Mouse (Mus musculus): Measurements from ENCODE around the gene Col15a1. TPM values are rescaled to one million over a fixed set of nuclear protein-coding genes. Genes with fewer than 3 reads are reported as not detected.

Col15a1 gene
- total and polyA plus RNA-seq, 2 experiments from 2014 or later, result 3.8 to 8.2 TPM

GRCm38 (mm10) chr4:47205846-47206245 lies 2.1 kb upstream of the Col15a1 start:
- Histone ChIP-seq H3K27me3 (ENCODE audit: insufficient read depth, low read length) (peaks cover 8% of the 10 kb centered on the region; the same call in 1 of the 2 replicates), H3K36me3 (ENCODE audit: insufficient read depth, low read length) (no peaks in the 10 kb centered on the region), H3K27ac (ENCODE audit: low read depth, low read length) (no peak overlapping the region), H3K4me1 (ENCODE audit: insufficient read depth, low read length) (no peaks in the 10 kb centered on the region), H3K4me3 (ENCODE audit: low read depth, low read length) (no peak overlapping the region), H3K9me3 (ENCODE audit: low read length) (no peaks in the 10 kb centered on the region), H3K4me2 (ENCODE audit: low read depth, low read length, poor library complexity, severe bottlenecking) (no peak overlapping the region), H3K9ac (replicated peaks; ENCODE audit: low read length, poor library complexity, severe bottlenecking) (no peak overlapping the region)
- ATAC-seq (ENCODE audit: low FRiP score) (no peak), DNase-seq (ENCODE audit: low spot score) (no peak)
- 75% methylated on average over 6 of the region's 6 CpGs for WGBS
- no peak for TF ChIP-seq CTCF (IDR thresholded peaks at IDR 0.05)

GRCm38 (mm10) chr4:47208421-47208991 lies 545 bp downstream of the Col15a1 start:
- Histone ChIP-seq H3K4me3 (ENCODE audit: low read depth, low read length) (peak overlapping the region; percentile 61), H3K36me3 (ENCODE audit: insufficient read depth, low read length) (no peaks in the 10 kb centered on the region), H3K4me2 (ENCODE audit: low read depth, low read length, poor library complexity, severe bottlenecking) (peak overlapping the region; percentile 77), H3K27me3 (ENCODE audit: insufficient read depth, low read length) (peaks cover 8% of the 10 kb centered on the region; the same call in 1 of the 2 replicates), H3K27ac (ENCODE audit: low read depth, low read length) (no peak overlapping the region), H3K4me1 (ENCODE audit: insufficient read depth, low read length) (no peaks in the 10 kb centered on the region), H3K9me3 (ENCODE audit: low read length) (no peaks in the 10 kb centered on the region), H3K9ac (replicated peaks; ENCODE audit: low read length, poor library complexity, severe bottlenecking) (peak overlapping the region; percentile 61)
- peak; percentile 9 for DNase-seq (ENCODE audit: low spot score)
- peak; percentile 60 for ATAC-seq (ENCODE audit: low FRiP score)
- WGBS, result 2% methylated on average over 39 of the region's 40 CpGs
- peak; percentile 44 for TF ChIP-seq CTCF (IDR thresholded peaks at IDR 0.05)

GRCm38 (mm10) chr4:47209466-47209865 lies 1.5 kb downstream of the Col15a1 start:
- no peak for TF ChIP-seq CTCF (IDR thresholded peaks at IDR 0.05)
- WGBS, result 81% methylated on average over 7 of the region's 7 CpGs
- H3K4me2 ChIP-seq (ENCODE audit: low read depth, low read length, poor library complexity, severe bottlenecking), result no peak overlapping the region

GRCm38 (mm10) chr4:47218828-47219227 lies 10.9 kb downstream of the Col15a1 start:
- WGBS, result 100% methylated on average over 1 of the region's 1 CpGs
- no peak for ATAC-seq (ENCODE audit: low FRiP score)

More at GRCm38 (mm10) chr4:47209466-47209865, 1.5 kb downstream of the Col15a1 start:
- no peaks in the 10 kb centered on the region for H3K9me3 ChIP-seq (ENCODE audit: low read length)
- H3K4me1 ChIP-seq (ENCODE audit: insufficient read depth, low read length), result no peaks in the 10 kb centered on the region
- no peak overlapping the region for H3K9ac ChIP-seq (replicated peaks; ENCODE audit: low read length, poor library complexity, severe bottlenecking)
- ATAC-seq (ENCODE audit: low FRiP score) (no peak), DNase-seq (ENCODE audit: low spot score) (no peak)
- H3K4me3 ChIP-seq (ENCODE audit: low read depth, low read length), result no peak overlapping the region
- no peak overlapping the region for H3K27ac ChIP-seq (ENCODE audit: low read depth, low read length)
- H3K36me3 ChIP-seq (ENCODE audit: insufficient read depth, low read length), result no peaks in the 10 kb centered on the region
- peaks cover 8% of the 10 kb centered on the region; the same call in 1 of the 2 replicates for H3K27me3 ChIP-seq (ENCODE audit: insufficient read depth, low read length)

GRCm38 (mm10) chr4:47219393-47219792 lies 11.4 kb downstream of the Col15a1 start:
- H3K9ac ChIP-seq (replicated peaks; ENCODE audit: low read length, poor library complexity, severe bottlenecking), result no peak overlapping the region
- no peak for DNase-seq (ENCODE audit: low spot score)
- H3K9me3 ChIP-seq (ENCODE audit: low read length), result no peaks in the 10 kb centered on the region
- no peak for ATAC-seq (ENCODE audit: low FRiP score)
- TF ChIP-seq CTCF (IDR thresholded peaks at IDR 0.05), result no peak
- no peaks in the 10 kb centered on the region for H3K27me3 ChIP-seq (ENCODE audit: insufficient read depth, low read length)
- no peak overlapping the region for H3K4me2 ChIP-seq (ENCODE audit: low read depth, low read length, poor library complexity, severe bottlenecking)
- no peaks in the 10 kb centered on the region for H3K36me3 ChIP-seq (ENCODE audit: insufficient read depth, low read length)
- H3K4me3 ChIP-seq (ENCODE audit: low read depth, low read length), result no peak overlapping the region
- H3K27ac ChIP-seq (ENCODE audit: low read depth, low read length), result no peak overlapping the region
- 91% methylated on average over 10 of the region's 10 CpGs for WGBS
- H3K4me1 ChIP-seq (ENCODE audit: insufficient read depth, low read length), result no peaks in the 10 kb centered on the region

More at GRCm38 (mm10) chr4:47218828-47219227, 10.9 kb downstream of the Col15a1 start:
- Histone ChIP-seq H3K4me2 (ENCODE audit: low read depth, low read length, poor library complexity, severe bottlenecking) (no peak overlapping the region), H3K27ac (ENCODE audit: low read depth, low read length) (no peak overlapping the region), H3K4me1 (ENCODE audit: insufficient read depth, low read length) (no peaks in the 10 kb centered on the region), H3K9ac (replicated peaks; ENCODE audit: low read length, poor library complexity, severe bottlenecking) (no peak overlapping the region), H3K27me3 (ENCODE audit: insufficient read depth, low read length) (no peaks in the 10 kb centered on the region), H3K9me3 (ENCODE audit: low read length) (no peaks in the 10 kb centered on the region), H3K36me3 (ENCODE audit: insufficient read depth, low read length) (no peaks in the 10 kb centered on the region), H3K4me3 (ENCODE audit: low read depth, low read length) (no peak overlapping the region)
- no peak for DNase-seq (ENCODE audit: low spot score)
- TF ChIP-seq CTCF (IDR thresholded peaks at IDR 0.05), result no peak

GRCm38 (mm10) chr4:47220544-47220943 lies 12.6 kb downstream of the Col15a1 start:
- ATAC-seq (ENCODE audit: low FRiP score), result no peak
- H3K9ac ChIP-seq (replicated peaks; ENCODE audit: low read length, poor library complexity, severe bottlenecking), result no peak overlapping the region
- H3K4me1 ChIP-seq (ENCODE audit: insufficient read depth, low read length), result no peaks in the 10 kb centered on the region
- no peaks in the 10 kb centered on the region for H3K36me3 ChIP-seq (ENCODE audit: insufficient read depth, low read length)
- no peak for TF ChIP-seq CTCF (IDR thresholded peaks at IDR 0.05)
- no peak overlapping the region for H3K4me3 ChIP-seq (ENCODE audit: low read depth, low read length)
- DNase-seq (ENCODE audit: low spot score), result no peak
- no peak overlapping the region for H3K4me2 ChIP-seq (ENCODE audit: low read depth, low read length, poor library complexity, severe bottlenecking)
- H3K27ac ChIP-seq (ENCODE audit: low read depth, low read length), result no peak overlapping the region
- H3K27me3 ChIP-seq (ENCODE audit: insufficient read depth, low read length), result no peaks in the 10 kb centered on the region
- WGBS, result 90% methylated on average over 3 of the region's 3 CpGs
- H3K9me3 ChIP-seq (ENCODE audit: low read length), result no peaks in the 10 kb centered on the region
